Mouse (Mus musculus): ENCODE results near the gene Efnb1. TPM values are rescaled to one million over a fixed set of nuclear protein-coding genes. Genes with fewer than 3 reads are reported as not detected.

Efnb1 gene
- polyA plus RNA-seq, 1 experiment from 2014 or later = 16.0 TPM

Other genes starting within 250 kb of the Efnb1 start
- gene Ophn1, start 245.1 kb upstream of the Efnb1 start, polyA plus RNA-seq (2015; fragmentation: Nextera tagmentation; extraction: Ambion mirVana) = 39.9 and 42.1 TPM in 2 replicates
- 16.7 and 18.8 TPM in 2 replicates for gene Yipf6, start 199.8 kb upstream of the Efnb1 start, polyA plus RNA-seq (2015; fragmentation: Nextera tagmentation; extraction: Ambion mirVana)
- gene Stard8, start 132.9 kb upstream of the Efnb1 start, polyA plus RNA-seq (2015; fragmentation: Nextera tagmentation; extraction: Ambion mirVana) = 4.1 and 6.6 TPM in 2 replicates

Measured in hindbrain, embryonic 16.5 days (tissue).